Mouse (Mus musculus): ENCODE results near the gene Gabpb2.

DNA sequence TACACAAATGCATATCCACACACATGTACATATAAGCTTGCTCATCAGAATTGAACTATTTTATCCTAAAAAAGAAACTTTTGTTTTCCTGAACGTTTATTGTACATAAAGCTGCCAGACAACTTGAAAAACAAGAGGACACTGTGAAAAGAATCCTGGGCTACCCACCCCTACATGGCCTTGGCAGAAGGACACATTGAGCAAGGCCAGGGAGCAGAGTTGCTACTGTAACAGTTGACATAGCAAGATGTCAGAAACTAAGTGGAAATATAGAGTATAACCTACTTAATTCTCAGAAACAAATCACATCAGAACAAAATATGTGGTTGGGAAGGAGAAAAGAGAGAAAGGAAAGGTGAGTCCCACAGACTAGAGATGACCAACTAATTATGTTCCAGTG is 35.9 kb downstream of the Gabpb2 start:
- TF ChIP-seq MAX (IDR thresholded peaks at IDR 0.05; ENCODE audit: low read depth), result no peak
- no peak for TF ChIP-seq CEBPB (IDR thresholded peaks at IDR 0.05; ENCODE audit: insufficient read depth, poor library complexity, severe bottlenecking)
- no peak for TF ChIP-seq POLR2A (IDR thresholded peaks at IDR 0.05; ENCODE audit: insufficient read length, low read depth)
- no peak for TF ChIP-seq USF1 (IDR thresholded peaks at IDR 0.05; ENCODE audit: low read depth)
- TF ChIP-seq POLR2AphosphoS2 (IDR thresholded peaks at IDR 0.05; ENCODE audit: insufficient read length, low read depth), result no peak
- TF ChIP-seq MYOD1 (IDR thresholded peaks at IDR 0.05; ENCODE audit: control insufficient read depth in 1 of 3, insufficient read length in 2 of 3, low read depth in 2 of 3), result no peak
- no peak for TF ChIP-seq SRF (IDR thresholded peaks at IDR 0.05; ENCODE audit: control insufficient read depth, insufficient read length, low read depth)
- no peak for TF ChIP-seq E2F4 (IDR thresholded peaks at IDR 0.05; ENCODE audit: insufficient read depth)

Data from myocyte (in vitro differentiated cells).